ENCODE assay signal across 8 mouse cellular contexts in genomic region chr2:75055187-75055543, GRCm38 (mm10).
DNase-seq lines count a peak whose midpoint lies in the region; ATAC-seq and TF ChIP-seq lines count a peak whose summit lies in the region.
"Had no signal": no experiment of that assay in that cellular context is flagged by ENCODE, and none has a peak within 500 bp of the region (broad histone marks: within the 10 kb centered on the region; RNA-seq: fewer than 3 reads in every experiment).

No protein-coding gene starts in this region.

- H3K4me1 ChIP-seq in G1E (ENCODE audit: insufficient read depth, low read depth, low read length) = peaks cover 4% of the 10 kb centered on the region; the same call in 1 of the 2 replicates
- H3K4me1 ChIP-seq in kidney, embryonic 14.5 days (ENCODE audit: control insufficient read depth, insufficient read depth, low read length) = 0 out of 2 replicates have a peak, but pooled peaks cover 9% of the 10 kb centered on the region
- H3K4me1 ChIP-seq in lung, adult 2 months (ENCODE audit: control insufficient read depth, insufficient read depth, low read length) = no peaks in the 10 kb centered on the region

- WGBS in kidney, embryonic 14.5 days = 1% methylated on average over 6 of the region's 6 CpGs
- WGBS in lung, adult 2 months = 2% methylated on average over 6 of the region's 6 CpGs

- peaks cover 12% of the 10 kb centered on the region; the same call in 1 of the 2 replicates for H3K27me3 ChIP-seq in G1E (ENCODE audit: insufficient read depth, low read length)
- no peaks in the 10 kb centered on the region; the same call in 1 of the 2 replicates for H3K27me3 ChIP-seq in kidney, embryonic 14.5 days (ENCODE audit: control insufficient read depth, insufficient read depth, low read length)

- no peaks in the 10 kb centered on the region for H3K36me3 ChIP-seq in G1E (replicated peaks)
- no peaks in the 10 kb centered on the region for H3K36me3 ChIP-seq in kidney, embryonic 14.5 days (ENCODE audit: control insufficient read depth, insufficient read depth, low read length)

- ATAC-seq in G1E (ENCODE audit: extremely low read depth, insufficient number of reproducible peaks, low FRiP score, poor library complexity, severe bottlenecking) = no peak
- peak; percentile 25; the same call in 1 of the 2 replicates for ATAC-seq in kidney, embryonic 14.5 days (ENCODE audit: low FRiP score, low TSS enrichment)

- H3K27ac ChIP-seq in kidney, embryonic 14.5 days (ENCODE audit: low read depth, low read length) = no peak overlapping the region
- H3K27ac ChIP-seq: macrophage had no signal

- 0 out of 2 replicates have a peak, but pooled peaks have one; percentile 25 for TF ChIP-seq CTCF in G1E (IDR thresholded peaks at IDR 0.05; ENCODE audit: low read depth, low read length)
- peak; percentile 66 for TF ChIP-seq CTCF in lung, adult 2 months (IDR thresholded peaks at IDR 0.05; ENCODE audit: insufficient read depth, low read length)

- DNase-seq in CD4-positive helper T cell, adult 2 months (ENCODE audit: low read depth, low spot score) = peak; percentile 74
- peak; percentile 40 for DNase-seq in G1E (ENCODE audit: low spot score)
- peak; percentile 76 to 79 for DNase-seq in cerebellum, postnatal 14 days
- DNase-seq in heart, adult 8-10 months (ENCODE audit: low spot score) = peak; percentile 51
- DNase-seq in lung, adult 2 months = no peak
- DNase-seq in retina, embryonic 14.5 days (ENCODE audit: low spot score) = peak; percentile 86

- no peak overlapping the region for H3K4me3 ChIP-seq in G1E (ENCODE audit: low read depth, low read length)
- H3K4me3 ChIP-seq in kidney, embryonic 14.5 days (ENCODE audit: low read length) = peak overlapping the region; percentile 36
- H3K4me3 ChIP-seq in lung, adult 2 months (replicated peaks; ENCODE audit: extremely low read depth, low read depth, low read length) = no peak overlapping the region

- TF ChIP-seq POLR2A in lung, adult 2 months (IDR thresholded peaks at IDR 0.05; ENCODE audit: borderline replicate concordance, extremely low read depth, low read depth, low read length) = no peak

- H3K9ac ChIP-seq in kidney, embryonic 14.5 days (ENCODE audit: low read depth, low read length) = peak overlapping the region; percentile 40; the same call in 1 of the 2 replicates

- H3K9me3 ChIP-seq in G1E (replicated peaks) = no peaks in the 10 kb centered on the region
- H3K9me3 ChIP-seq in kidney, embryonic 14.5 days (ENCODE audit: control insufficient read depth, low read length) = no peaks in the 10 kb centered on the region

- H3K4me2 ChIP-seq in kidney, embryonic 14.5 days (replicated peaks; ENCODE audit: low read depth, low read length) = peak overlapping the region; percentile 61
